Mouse (Mus musculus) liver, embryonic 15.5 days (tissue): ENCODE data around the gene Ccdc7a. TPM values are rescaled to one million over a fixed set of nuclear protein-coding genes. Genes with fewer than 3 reads are reported as not detected.
"Not testable (repeated sequence)": the region's sequence is repeated elsewhere in the genome, so short reads cannot be mapped to it uniquely, and the experiment has no call there.

Experiments used
- ATAC-seq: fragments of 200-750 bp; cut with Nextera tagmentation; 2 replicates; pipeline ENCODE4 v1.8.0; 2017; ENCODE audit warnings: moderate number of reproducible peaks, mild to moderate bottlenecking, moderate library complexity; ENCODE audit not compliant: insufficient read depth
- H3K27ac ChIP-seq: fragments of 300-500 bp; sonication (generic); replicated peaks from 2 replicates; pipeline ENCODE4 v1.5.1; 2015; ENCODE audit warnings: mild to moderate bottlenecking, inconsistent platforms
- H3K27me3 ChIP-seq: fragments of 300-500 bp; sonication (generic); 2 replicates; pipeline ENCODE4 v1.6.1; 2015; ENCODE audit warnings: mild to moderate bottlenecking, inconsistent platforms
- H3K36me3 ChIP-seq: fragments of 300-500 bp; sonication (generic); replicated peaks from 2 replicates; pipeline ENCODE4 v1.6.1; 2015; ENCODE audit warnings: moderate library complexity, mild to moderate bottlenecking, inconsistent platforms
- H3K4me1 ChIP-seq: fragments of 300-500 bp; sonication (generic); replicated peaks from 2 replicates; pipeline ENCODE4 v1.6.1; 2015; ENCODE audit warnings: inconsistent platforms
- H3K4me2 ChIP-seq: fragments of 300-500 bp; sonication (generic); 2 replicates; pipeline ENCODE4 v1.6.1; 2015; ENCODE audit warnings: moderate library complexity, mild to moderate bottlenecking, inconsistent platforms
- H3K4me3 ChIP-seq: fragments of 300-500 bp; sonication (generic); replicated peaks from 2 replicates; pipeline ENCODE4 v1.5.1; 2015; ENCODE audit warnings: mild to moderate bottlenecking, inconsistent platforms
- H3K9ac ChIP-seq: fragments of 300-500 bp; sonication (generic); 2 replicates; pipeline ENCODE4 v1.6.1; 2015; ENCODE audit warnings: moderate library complexity, mild to moderate bottlenecking, inconsistent platforms
- H3K9me3 ChIP-seq: fragments of 300-500 bp; sonication (generic); replicated peaks from 2 replicates; pipeline ENCODE4 v1.6.1; 2016; ENCODE audit warnings: inconsistent platforms
- WGBS: fragments of 180-500 bp; shearing (Covaris S2); methylation state at CpG from one replicate; pipeline ENCODE4 v1.1.7; 2015; ENCODE audit warnings: mixed read lengths; ENCODE audit not compliant: insufficient replicate concordance; 5-methylcytosine and 5-hydroxymethylcytosine counted together
- polyA plus RNA-seq: library from polyadenylated mRNA; unstranded; fragments of >200 nt; fragmentation: Nextera tagmentation; extraction: Ambion mirVana; gene quantifications from 2 replicates; pipeline ENCODE4 v1.2.1, GENCODE M21; 2015

The Ccdc7a gene
- not detected in 2 replicates for polyA plus RNA-seq

GRCm38 (mm10) chr8:129065417-129065816, at the start of gene Ccdc7a:
Gene Ccdc7a, minus strand, starts transcription at chr8:129065517.
- not testable (repeated sequence) for H3K4me3 ChIP-seq, H3K9me3 ChIP-seq, H3K9ac ChIP-seq, H3K4me1 ChIP-seq, ATAC-seq, H3K36me3 ChIP-seq, H3K27ac ChIP-seq, H3K4me2 ChIP-seq, H3K27me3 ChIP-seq
- 69% methylated on average over 2 of the region's 11 CpGs for WGBS

- not testable (repeated sequence) for H3K4me3 ChIP-seq, H3K9ac ChIP-seq, H3K4me2 ChIP-seq, ATAC-seq, H3K36me3 ChIP-seq, H3K27ac ChIP-seq, H3K27me3 ChIP-seq, H3K9me3 ChIP-seq, H3K4me1 ChIP-seq
- WGBS: 54% methylated on average over 1 of the region's 10 CpGs
Measured at GRCm38 (mm10) chr8:129066834-129067233, 1.5 kb upstream of the Ccdc7a start, which contains the start of gene Ccdc7b. Gene Ccdc7b, plus strand, starts transcription at chr8:129067134.

GRCm38 (mm10) chr8:128991389-128991788, 73.9 kb downstream of the Ccdc7a start:
- WGBS: 58% methylated on average over 1 of the region's 1 CpGs
- ATAC-seq: no peak
- Histone ChIP-seq H3K4me2 (no peak overlapping the region), H3K4me1 (no peaks in the 10 kb centered on the region), H3K27ac (no peak overlapping the region), H3K9me3 (no peaks in the 10 kb centered on the region), H3K36me3 (no peaks in the 10 kb centered on the region), H3K9ac (no peak overlapping the region), H3K4me3 (no peak overlapping the region), H3K27me3 (no peaks in the 10 kb centered on the region)

- not testable (repeated sequence) for ATAC-seq, H3K4me3 ChIP-seq
- WGBS: 61% methylated on average over 11 of the region's 11 CpGs
Measured at GRCm38 (mm10) chr8:128948941-128949340, 116.4 kb downstream of the Ccdc7a start.

GRCm38 (mm10) chr8:128941022-128941641, 124.2 kb downstream of the Ccdc7a start:
- not testable (repeated sequence) for H3K36me3 ChIP-seq, ATAC-seq, H3K4me1 ChIP-seq, H3K27me3 ChIP-seq, H3K4me3 ChIP-seq, H3K27ac ChIP-seq, H3K9me3 ChIP-seq, H3K4me2 ChIP-seq, H3K9ac ChIP-seq
- 1% methylated on average over 6 of the region's 6 CpGs for WGBS

More at GRCm38 (mm10) chr8:128948941-128949340, 116.4 kb downstream of the Ccdc7a start:
- H3K9me3 ChIP-seq, H3K27ac ChIP-seq, H3K4me1 ChIP-seq, H3K27me3 ChIP-seq, H3K9ac ChIP-seq, H3K4me2 ChIP-seq, H3K36me3 ChIP-seq: not testable (repeated sequence)

GRCm38 (mm10) chr8:128933446-128933845, 131.9 kb downstream of the Ccdc7a start:
- WGBS: 43% methylated on average over 4 of the region's 4 CpGs
- H3K4me2 ChIP-seq: no peak overlapping the region
- no peak overlapping the region for H3K9ac ChIP-seq
- no peaks in the 10 kb centered on the region for H3K36me3 ChIP-seq
- no peak overlapping the region for H3K27ac ChIP-seq
- no peaks in the 10 kb centered on the region for H3K4me1 ChIP-seq
- H3K27me3 ChIP-seq: no peaks in the 10 kb centered on the region
- H3K9me3 ChIP-seq: no peaks in the 10 kb centered on the region
- ATAC-seq: no peak
- H3K4me3 ChIP-seq: no peak overlapping the region

GRCm38 (mm10) chr8:128882719-128883118, 182.6 kb downstream of the Ccdc7a start:
- H3K9ac ChIP-seq: no peak overlapping the region
- WGBS: 32% methylated on average over 3 of the region's 3 CpGs
- no peaks in the 10 kb centered on the region for H3K9me3 ChIP-seq
- H3K27ac ChIP-seq: no peak overlapping the region
- H3K4me3 ChIP-seq: no peak overlapping the region
- H3K27me3 ChIP-seq: no peaks in the 10 kb centered on the region
- H3K4me1 ChIP-seq: no peaks in the 10 kb centered on the region
- no peaks in the 10 kb centered on the region for H3K36me3 ChIP-seq
- no peak for ATAC-seq
- no peak overlapping the region for H3K4me2 ChIP-seq

GRCm38 (mm10) chr8:128843749-128844148, 221.6 kb downstream of the Ccdc7a start:
- H3K4me2 ChIP-seq: no peak overlapping the region
- H3K9me3 ChIP-seq: no peaks in the 10 kb centered on the region
- H3K4me1 ChIP-seq: no peaks in the 10 kb centered on the region
- H3K9ac ChIP-seq: no peak overlapping the region
- whole genome bisulfite sequencing: 18% methylated on average over 5 of the region's 5 CpGs
- no peaks in the 10 kb centered on the region for H3K27me3 ChIP-seq
- no peak for ATAC-seq
- H3K36me3 ChIP-seq: no peaks in the 10 kb centered on the region
- no peak overlapping the region for H3K4me3 ChIP-seq
- no peak overlapping the region for H3K27ac ChIP-seq

- H3K36me3 ChIP-seq: no peaks in the 10 kb centered on the region
- H3K9ac ChIP-seq: no peak overlapping the region
- H3K27ac ChIP-seq: no peak overlapping the region
- no peaks in the 10 kb centered on the region for H3K9me3 ChIP-seq
- H3K27me3 ChIP-seq: no peaks in the 10 kb centered on the region
- no peak overlapping the region for H3K4me3 ChIP-seq
- no peaks in the 10 kb centered on the region for H3K4me1 ChIP-seq
- ATAC-seq: no peak
- no peak overlapping the region for H3K4me2 ChIP-seq
- 57% methylated on average over 4 of the region's 4 CpGs for WGBS
Measured at GRCm38 (mm10) chr8:128812521-128812920, 252.8 kb downstream of the Ccdc7a start.

- H3K36me3 ChIP-seq: no peaks in the 10 kb centered on the region
- no peaks in the 10 kb centered on the region for H3K27me3 ChIP-seq
- no peak within 1 kb of the TSS for H3K4me3 ChIP-seq
- H3K27ac ChIP-seq: no peak within 1 kb of the TSS
- no peaks in the 10 kb centered on the region for H3K9me3 ChIP-seq
- ATAC-seq: no peak
- WGBS: 66% methylated on average over 1 of the region's 1 CpGs
- H3K4me1 ChIP-seq: no peaks in the 10 kb centered on the region
- H3K9ac ChIP-seq: no peak within 1 kb of the TSS
- H3K4me2 ChIP-seq: no peak within 1 kb of the TSS
Measured at GRCm38 (mm10) chr8:128798594-128798993, 266.7 kb downstream of the Ccdc7a start, which contains the start of gene Gm3952. Gene Gm3952, minus strand, starts transcription at chr8:128798694.

GRCm38 (mm10) chr8:128735692-128736091, 329.6 kb downstream of the Ccdc7a start:
- Histone ChIP-seq H3K4me1 (no peaks in the 10 kb centered on the region), H3K36me3 (peaks cover 58% of the 10 kb centered on the region)

GRCm38 (mm10) chr8:128734118-128734517, 331.2 kb downstream of the Ccdc7a start:
- Histone ChIP-seq H3K9ac (no peak overlapping the region), H3K4me2 (no peak overlapping the region), H3K36me3 (peaks cover 65% of the 10 kb centered on the region), H3K4me1 (no peaks in the 10 kb centered on the region), H3K27ac (no peak overlapping the region), H3K4me3 (no peak overlapping the region), H3K9me3 (no peaks in the 10 kb centered on the region), H3K27me3 (no peaks in the 10 kb centered on the region)
- no peak for ATAC-seq
- 44% methylated on average over 3 of the region's 3 CpGs for WGBS

More at GRCm38 (mm10) chr8:128735692-128736091, 329.6 kb downstream of the Ccdc7a start:
- 76% methylated on average over 3 of the region's 3 CpGs for WGBS
- ATAC-seq: no peak
- Histone ChIP-seq H3K27me3 (no peaks in the 10 kb centered on the region), H3K4me2 (no peak overlapping the region), H3K9me3 (no peaks in the 10 kb centered on the region), H3K4me3 (no peak overlapping the region), H3K27ac (no peak overlapping the region), H3K9ac (no peak overlapping the region)
